Mouse (Mus musculus) neutrophil, adult 5-6 weeks (primary cell): ENCODE data around the gene Plekha7. TPM values are rescaled to one million over a fixed set of nuclear protein-coding genes. Genes with fewer than 3 reads are reported as not detected.
A peak's percentile ranks its signal among the peaks of the same experiment; 100 is the strongest.

Experiments
- ATAC-seq: fragments of 151-379, 151-347 bp; 2 replicates; pipeline ENCODE4 v1.8.0; 2017; ENCODE audit warnings: mild to moderate bottlenecking, moderate TSS enrichment; ENCODE audit not compliant: insufficient number of reproducible peaks, poor library complexity, low FRiP score, severe bottlenecking; ENCODE audit errors: extremely low read depth
- total RNA-seq: library from RNA; stranded (forward); fragments of 200-1000 nt; gene quantifications from 2 replicates; pipeline ENCODE4 v1.2.3, GENCODE M21; 2017

Plekha7 gene
- total RNA-seq, 1 experiment from 2014 or later: 5.4 TPM

DNA sequence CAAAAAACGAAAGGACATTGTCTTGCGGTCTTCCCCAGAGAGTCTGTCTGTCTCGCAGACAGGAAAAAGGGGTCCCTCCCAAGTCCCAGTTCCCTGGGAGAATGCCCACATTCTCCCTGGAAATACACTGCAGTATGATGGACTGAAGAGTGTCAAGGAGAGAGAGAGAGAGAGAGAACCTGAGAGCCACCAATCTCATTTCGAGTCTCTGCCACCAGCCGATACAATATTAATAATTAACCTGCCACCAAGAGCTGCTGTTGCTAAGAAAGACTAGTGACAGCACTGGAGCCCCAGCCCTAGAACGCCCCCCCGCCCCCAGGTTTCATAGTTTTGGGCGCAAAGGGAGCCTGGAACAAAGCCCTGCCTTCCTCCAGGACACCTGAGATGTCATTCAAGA lies 71.6 kb downstream of the Plekha7 start:
- ATAC-seq: no peak

DNA sequence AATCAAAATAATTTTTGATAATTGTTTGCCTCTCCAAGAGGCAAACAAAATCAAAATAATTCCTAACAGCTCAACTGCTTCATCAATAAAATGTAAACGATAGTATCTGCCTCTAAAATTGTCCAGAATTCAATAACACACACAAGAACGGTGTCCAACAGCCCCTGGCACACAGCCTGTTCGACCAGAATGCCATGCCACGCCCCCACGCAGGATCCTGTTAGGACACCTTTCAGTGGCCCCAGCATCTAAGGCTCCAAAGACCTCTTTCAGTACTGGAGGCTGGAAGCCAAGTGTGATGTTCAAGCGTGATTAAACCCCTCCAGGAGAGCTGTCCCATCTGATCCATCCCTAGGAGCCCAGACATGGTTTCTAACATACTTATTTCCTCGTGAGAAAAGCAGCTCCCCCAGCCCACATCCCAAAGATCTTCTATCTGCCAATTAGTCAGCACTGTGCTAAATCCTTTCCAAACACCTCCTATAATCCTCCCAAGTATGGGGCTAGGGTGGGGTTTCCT lies 73.8 kb downstream of the Plekha7 start:
- ATAC-seq: no peak

DNA sequence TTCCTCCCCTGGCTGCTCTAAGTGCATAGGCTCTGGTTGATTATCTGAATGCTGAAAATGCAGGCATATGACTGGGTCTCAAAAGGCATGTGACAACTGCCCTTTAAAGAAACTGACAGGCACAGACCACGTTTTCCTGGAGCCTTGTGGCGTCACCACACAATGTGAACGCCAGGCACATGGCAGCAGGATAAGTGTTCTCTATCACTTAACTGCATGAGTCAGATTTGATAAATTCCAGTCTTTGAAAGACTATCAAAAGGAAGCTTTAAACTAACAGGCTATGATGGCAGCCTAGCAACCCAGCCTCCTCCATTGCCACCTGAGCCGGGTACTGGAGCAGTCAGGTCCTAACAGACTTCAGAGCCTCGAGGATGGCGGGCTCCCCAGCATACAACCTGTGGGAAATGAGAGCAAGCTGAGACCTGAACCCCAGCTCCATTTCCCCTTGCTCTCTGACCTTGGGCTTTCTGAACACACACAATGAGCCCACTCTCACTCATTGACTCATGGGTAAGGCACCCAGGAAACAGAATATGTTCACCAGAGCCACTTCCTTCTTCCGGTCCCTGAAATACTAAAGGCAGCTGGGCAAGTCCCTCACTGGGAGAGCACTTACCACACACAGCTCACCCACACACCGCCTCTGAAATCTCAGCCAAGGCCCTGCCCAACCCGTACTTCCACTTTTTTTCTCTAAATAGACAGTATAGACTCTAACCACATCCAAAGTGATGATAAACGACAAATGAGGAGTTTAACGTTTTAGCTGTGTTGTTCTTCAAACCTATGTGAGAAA lies 77.2 kb downstream of the Plekha7 start:
- ATAC-seq: peak; percentile 31

DNA sequence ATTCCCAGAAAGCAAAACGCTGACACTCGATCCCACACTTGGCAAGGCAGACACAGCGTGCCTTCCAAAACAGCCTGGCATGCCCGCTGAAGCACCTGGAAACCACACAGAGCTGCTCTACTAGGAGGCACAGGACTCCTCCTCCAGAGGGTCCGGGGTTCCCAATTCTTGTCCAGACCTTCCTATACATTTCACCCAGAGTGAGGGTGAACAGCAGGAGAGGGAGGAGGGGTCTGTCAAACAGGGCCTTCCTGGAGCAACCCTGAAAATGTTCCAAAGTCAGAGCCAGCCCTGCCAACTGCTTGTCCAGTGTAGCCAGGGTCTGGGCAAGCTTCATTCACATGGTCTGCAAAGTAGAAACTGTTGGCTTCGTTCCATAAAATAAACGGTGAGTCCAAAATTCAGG lies 81.3 kb downstream of the Plekha7 start:
- ATAC-seq: no peak

DNA sequence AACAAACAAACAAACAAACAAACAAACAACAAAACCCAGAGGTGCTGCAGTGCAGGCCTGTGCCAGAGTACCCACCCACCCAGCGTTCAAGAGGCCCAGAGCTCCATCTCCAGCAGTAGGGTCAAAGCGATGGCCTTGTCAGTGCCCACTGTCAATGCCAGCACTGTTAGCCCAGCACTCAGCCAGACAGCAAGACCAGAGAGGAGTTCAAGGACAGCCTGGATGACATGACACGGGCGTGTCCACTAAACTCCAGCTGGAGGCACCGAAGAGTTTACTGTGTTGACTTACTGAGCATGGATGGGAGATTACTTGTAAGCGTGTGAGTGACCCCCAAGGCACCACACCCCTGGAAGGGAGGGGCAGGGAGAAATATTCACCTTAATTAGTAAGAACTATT lies 81.9 kb downstream of the Plekha7 start:
- ATAC-seq: no peak

DNA sequence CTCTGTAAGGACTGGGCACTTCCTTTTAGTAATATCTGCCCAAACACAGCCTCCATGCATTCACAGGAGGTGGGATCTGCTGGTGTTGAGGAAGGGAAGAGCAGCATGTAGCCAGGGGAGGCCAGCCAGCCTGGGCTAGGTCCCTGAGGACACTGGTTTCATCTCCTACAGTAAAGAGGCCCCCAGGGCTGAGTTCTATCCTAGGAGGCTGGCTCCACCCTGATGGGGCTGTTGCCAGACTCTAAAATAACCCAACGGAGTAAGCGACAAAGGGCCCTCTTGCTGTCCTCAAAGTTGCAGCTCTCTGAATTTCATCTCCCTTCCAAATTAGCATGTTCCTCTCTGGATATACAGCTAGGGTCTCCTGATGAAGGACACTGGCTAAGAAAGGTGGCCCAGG lies 83.6 kb downstream of the Plekha7 start:
- no peak for ATAC-seq

DNA sequence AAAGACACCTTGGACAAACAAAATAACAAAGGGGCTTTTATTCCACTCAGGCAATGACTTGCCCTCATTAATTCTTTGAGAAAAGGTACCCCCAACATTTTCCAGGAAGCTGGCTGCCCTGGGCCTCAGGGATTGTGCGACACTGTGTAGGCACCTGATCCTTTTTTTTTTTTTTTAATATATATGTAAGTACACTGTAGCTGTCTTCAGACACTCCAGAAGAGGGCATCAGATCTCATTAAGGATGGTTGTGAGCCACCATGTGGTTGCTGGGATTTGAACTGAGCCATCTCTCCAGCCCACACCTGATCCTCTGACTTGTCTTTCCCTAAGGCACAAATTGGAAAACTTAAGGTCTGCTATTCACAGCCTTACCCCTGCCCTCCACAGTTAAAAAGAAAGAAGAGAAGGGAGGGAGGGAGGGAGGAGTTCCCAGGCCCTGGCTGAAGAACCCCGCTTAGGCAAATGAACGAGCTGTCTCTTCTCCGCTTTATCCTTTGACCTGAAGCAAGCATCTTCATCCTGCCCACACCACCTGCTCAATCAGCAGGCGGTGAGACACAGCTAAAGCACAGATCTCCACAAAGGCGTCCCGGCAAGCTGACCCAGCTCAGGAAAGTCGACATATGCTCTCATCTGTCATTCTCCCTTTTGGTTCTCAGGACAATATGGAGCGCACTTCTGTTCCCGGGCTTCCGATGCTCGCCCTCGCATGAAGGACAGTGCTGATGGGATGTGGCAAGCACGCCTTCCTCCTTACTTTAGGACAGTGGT lies 85.0 kb downstream of the Plekha7 start:
- no peak for ATAC-seq

DNA sequence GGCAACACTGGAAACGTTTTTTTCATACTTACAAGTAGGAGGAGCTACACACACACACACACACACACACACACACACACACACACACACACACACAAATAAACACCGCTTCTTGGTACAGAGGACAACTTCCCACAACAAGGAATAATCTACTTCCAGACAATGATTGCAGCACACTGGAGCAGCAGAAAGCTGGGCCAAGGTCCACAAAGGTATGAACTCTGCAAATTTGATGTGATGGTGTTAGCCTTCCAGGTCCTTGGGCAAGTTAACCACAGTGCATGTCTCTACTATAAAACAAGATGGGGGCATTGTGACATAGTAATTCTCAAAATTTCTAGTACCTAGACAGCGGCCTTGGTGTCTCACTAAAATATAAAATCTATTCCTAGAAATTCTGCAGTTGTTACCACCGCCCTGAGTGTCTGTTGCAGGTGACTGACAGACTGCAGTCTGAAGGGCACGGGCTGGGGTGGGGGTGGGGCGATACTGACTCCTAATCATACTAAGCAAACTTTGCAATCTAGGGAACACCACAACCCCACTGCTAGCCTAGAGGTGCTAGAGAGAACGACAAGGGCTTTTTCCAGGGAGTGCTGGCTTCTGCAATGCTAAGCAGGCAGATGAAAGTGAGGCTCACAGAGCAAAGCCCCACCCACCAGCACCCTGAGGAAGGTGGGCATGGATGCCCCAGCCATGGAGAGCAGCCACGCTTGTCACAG lies 85.7 kb downstream of the Plekha7 start:
- no peak for ATAC-seq

DNA sequence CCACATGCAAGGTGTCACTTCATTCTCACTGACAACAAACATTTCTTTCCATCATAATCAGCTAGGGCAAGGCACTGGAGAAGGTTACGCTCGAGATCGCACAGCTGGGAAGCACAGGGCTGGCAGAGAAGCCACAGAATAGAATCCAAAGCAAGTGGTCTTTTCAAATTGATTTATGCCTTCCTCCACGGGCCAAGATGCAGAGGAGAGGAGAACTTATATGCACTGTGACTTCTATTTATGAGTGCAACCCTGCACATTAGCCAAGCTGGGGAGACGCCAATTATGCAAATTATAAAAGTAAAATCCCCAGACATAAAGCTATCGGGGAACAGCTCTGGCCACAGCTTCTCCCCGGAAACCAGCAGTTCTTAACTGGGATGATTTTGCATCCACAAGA lies 86.3 kb downstream of the Plekha7 start:
- no peak for ATAC-seq

DNA sequence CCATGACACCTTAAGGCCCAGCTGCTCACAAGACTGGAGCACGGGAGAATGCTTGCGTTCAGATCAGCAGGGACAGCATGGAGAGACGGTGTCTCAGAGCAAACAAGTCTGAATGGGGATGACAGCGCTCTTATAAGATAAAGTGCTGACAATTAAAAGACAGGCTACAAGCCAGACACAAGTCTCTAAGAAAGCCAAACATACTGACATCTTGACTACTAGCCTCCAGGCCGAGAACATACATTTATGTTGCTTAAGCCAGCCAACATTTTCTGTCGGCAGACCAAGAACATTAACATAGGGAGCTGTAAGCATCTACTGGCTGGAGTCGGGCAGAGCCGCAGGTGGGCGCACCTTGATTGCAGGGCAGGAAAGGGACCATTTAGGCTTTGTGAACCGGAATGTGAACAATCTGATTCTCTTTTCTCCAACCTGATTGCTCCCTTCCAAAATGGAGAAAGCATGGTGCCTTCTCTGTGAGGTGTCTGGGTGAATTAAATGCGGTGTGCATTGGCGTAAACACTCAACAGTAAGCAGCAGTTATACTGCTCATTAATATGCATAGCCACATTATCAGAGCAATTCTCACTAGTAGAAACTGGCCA lies 88.0 kb downstream of the Plekha7 start:
- no peak for ATAC-seq

DNA sequence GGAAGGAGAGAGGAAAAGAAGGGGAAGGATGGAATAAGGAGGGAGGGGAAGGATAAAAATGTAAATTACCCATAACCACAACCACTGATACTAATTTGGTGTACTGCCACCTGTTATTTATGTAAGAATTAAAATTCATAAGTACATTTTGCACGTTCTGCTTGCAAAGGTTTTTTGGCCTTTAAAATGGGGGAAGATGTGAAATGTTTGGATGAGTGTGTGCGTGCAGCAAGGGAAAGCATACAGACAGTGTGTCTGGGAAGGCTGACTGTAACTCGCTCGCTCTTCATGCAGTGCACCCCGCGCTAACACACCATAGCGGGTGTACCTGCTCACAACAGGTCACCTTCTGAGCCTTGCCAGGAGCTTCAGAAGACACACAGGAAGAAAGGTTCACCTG lies 90.4 kb downstream of the Plekha7 start:
- no peak for ATAC-seq

DNA sequence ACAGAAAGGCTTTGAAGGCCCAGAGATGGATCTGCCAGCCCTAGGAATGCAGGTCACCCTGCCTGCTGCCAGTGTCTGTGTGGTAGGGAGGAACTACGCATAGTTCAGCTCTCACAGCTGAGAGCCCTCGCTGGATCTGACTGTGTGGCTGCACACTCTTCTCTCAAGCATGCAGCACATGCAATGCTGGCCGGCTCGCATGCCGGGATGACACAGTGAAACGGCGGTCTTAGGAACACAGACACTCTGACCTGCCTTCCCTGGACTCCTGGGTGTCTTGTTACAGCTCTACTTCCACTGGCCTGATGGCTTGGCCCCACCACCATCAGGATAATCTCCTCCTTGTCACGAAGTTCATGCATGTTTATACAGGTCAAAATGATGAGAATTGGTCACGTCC lies 96.3 kb downstream of the Plekha7 start:
- ATAC-seq: no peak

DNA sequence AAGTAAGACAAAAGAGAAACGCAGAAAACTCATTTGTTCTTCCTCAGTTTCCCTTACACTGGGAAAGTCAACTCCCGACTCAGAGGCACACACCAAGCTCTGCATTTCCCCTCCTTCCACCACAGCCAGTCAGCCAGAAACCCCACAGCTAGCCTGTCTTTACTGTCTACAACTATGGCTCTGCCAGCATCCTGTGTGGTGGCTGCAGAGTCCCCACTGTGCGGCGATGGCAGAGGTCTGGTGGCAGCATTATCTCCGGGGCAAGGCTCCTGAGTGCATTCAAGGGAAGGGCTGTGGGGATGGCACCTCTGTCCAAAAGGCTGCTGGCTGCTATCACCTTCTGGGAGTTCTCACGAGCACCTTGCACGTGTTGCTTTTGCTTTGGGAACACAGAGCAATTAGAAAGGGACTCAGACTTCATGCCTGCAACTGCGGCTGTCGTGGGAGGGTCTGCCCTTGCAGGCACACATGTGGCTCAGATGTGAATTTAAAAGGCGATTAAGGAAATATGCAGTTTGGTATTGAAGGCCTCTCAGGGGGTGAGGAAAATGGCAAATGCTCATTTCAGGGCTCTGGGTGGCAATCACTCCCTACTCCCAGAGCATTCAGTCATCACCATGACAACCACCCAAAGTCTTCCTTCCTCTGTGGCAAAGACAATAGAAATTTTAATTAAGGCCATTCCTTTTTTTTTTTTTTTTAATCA lies 98.1 kb downstream of the Plekha7 start:
- ATAC-seq: no peak

DNA sequence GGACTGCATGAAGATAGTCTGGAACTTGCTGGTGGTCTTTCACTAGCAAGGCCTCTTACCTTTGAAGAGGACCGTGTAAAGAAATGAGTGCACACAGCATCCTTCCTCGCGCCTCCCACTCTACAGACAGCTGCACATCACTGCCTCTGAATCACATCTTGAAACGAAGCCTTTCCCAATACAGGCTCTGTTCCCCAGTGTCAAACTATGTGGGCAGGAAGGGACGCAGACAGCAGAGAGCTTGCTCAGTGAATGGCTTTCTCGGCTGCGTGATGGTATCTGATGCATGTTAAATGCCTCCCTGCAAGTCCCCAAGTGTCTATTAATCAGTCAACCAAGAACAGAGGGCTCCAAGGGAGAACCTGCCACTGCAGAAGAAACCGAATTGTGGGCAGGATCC lies 99.3 kb downstream of the Plekha7 start:
- no peak for ATAC-seq

DNA sequence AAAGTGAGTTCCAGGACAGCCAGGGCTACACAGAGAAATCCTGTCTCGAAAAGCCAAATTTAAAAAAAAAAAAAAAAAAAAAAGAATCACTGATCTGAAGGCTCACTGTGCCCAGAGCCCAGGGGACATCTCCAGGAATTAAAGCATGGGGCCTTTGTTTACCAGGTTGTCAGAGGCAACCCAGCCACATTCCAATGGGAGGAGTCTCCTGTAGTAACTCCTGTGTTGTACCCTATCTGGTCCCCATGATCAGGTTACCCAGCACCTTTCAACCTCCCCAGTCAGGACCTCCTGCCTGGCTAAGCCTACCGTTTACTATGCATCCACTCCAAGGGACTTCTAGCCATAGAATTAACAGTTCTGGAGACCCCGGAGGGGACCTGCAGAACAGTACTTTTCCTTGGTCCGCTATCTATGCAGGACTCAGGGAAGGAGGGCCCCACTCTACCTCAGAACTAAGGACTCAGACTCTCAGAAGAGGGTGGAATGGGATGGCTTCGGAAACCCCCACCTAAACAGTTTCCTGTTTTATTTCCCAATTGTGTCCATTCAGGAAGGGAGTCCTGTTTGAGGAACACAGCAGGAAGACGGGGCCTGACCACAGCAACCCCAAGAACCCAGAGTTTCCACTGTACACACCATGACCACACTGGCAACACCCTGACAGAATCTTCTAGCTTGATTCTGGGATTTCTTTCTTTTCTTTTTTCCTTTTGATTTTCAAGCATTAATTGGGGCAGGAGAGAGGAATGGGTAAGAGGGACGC lies 101.2 kb downstream of the Plekha7 start:
- no peak for ATAC-seq

DNA sequence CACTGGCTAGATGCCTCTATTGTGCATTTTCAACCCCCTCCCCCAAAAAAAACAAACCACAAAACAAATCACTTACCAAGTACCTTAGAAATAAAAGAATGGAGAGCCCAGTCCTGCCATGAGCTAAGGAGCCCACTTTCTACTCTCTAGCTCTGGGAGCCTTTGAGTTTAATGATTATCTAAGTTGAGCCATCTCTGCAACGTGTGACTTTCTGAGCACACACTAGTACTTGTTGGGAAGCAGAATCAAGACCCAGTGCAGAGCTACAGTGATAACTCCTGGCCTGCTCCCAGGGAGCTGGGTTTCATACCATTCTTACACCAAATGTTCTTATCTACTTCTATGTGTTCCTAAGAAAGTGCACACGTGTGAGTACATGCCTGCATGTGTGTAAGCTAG lies 102.7 kb downstream of the Plekha7 start:
- ATAC-seq: no peak

DNA sequence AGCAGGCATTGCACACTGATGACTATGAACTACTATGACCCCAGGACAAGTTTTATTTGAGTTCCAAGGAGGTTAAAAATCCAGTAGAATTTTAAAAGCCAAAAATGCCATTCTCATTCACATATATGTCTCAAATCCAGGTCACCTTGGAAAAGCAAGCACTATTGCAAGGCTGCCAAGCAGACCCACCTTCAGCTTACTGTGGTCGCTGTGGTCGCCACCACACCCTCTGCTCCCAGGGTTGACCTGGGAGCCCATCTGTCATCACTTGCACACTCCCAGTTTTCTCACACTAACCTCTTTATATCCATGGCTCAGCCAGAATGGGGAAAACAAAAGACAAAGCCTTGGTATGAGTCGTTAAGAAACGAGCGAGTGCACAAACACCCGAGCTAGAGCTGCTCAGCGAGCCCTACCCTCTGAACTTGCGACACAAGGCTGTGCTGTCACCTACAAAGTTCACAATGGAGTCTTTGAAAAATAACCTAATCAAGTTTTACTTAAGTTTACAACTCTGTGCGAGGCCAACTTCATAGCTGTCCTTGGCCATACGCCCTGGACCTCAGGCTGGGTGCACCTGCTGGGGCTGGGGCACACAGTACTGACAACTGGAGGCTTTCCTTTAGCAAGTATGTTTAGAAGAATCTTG lies 106.0 kb downstream of the Plekha7 start:
- ATAC-seq: no peak

DNA sequence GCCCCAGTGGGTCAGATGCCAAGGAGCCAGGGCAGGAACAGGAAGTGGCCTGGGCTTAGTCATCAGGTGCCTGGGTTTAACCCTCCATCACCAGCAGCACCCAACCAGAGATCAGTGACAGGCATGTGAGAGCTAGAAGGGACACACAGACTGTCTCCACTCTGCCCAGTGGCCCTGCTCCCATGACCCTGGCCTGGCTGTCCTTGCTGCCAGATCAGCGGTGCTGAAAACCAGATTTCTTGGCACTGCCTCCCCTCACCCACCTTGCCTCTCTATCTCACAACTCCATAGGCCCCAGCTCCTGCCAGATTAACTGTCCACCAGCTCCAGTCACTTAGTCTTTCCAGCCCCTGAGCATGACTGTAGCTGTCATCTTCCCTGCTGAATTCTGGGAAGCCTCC lies 107.2 kb downstream of the Plekha7 start:
- ATAC-seq: no peak
